Mouse (Mus musculus): ENCODE measurements around the gene Zfp282.

GRCm38 (mm10) chr6:47957816-47958215 lies 80.8 kb downstream of the Zfp282 start:
- TF ChIP-seq EP300 (IDR thresholded peaks at IDR 0.05; ENCODE audit: low read depth) (no peak), CTCF (IDR thresholded peaks at IDR 0.05; ENCODE audit: low read depth) (no peak)
